Mouse (Mus musculus): ENCODE results near the gene Il6ra.
A peak's percentile ranks its signal among the peaks of the same experiment; 100 is the strongest.

DNA sequence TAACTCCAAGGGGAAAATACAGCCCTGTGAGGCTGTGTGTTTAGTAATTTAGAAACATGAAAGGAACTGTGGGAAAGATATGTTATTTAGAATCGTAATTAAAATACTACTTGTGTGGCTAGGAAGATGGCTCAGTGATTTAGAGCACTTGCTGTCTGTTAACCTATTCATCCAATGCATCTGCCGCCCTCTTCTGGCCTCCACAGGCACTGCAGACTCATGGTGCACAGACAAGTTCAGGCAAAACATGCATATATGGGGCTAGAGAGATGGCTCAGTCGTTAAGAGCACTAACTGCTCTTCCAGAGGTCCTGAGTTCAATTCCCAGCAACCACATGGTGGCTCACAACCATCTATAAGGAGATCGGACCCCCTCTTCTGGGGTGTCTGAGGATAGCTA lies 70.7 kb downstream of the Il6ra start:
- TF ChIP-seq CTCF (IDR thresholded peaks at IDR 0.05; ENCODE audit: low read depth) = peak; percentile 74
- no peak for TF ChIP-seq EP300 (optimal IDR thresholded peaks at IDR 0.05)

Measured in stomach, postnatal 0 days (tissue).